Mouse (Mus musculus) macrophage (primary cell): ENCODE measurements at regions not wholly inside any gene's neighbourhood (a gene's known extent, or its start where the extent isn't known, plus 50 kb on each side); places are given as distances from the start of the nearest gene placed in this dataset.

Experiments used
- H3K27ac ChIP-seq: fragments of 350-480 bp; formaldehyde crosslinking; 2 replicates; pipeline ENCODE4 v1.9.0; 2021
- H3K36me3 ChIP-seq: fragments of 350-480 bp; formaldehyde crosslinking; 2 replicates; pipeline ENCODE4 v1.9.0; 2021; ENCODE audit errors: inconsistent target
- H3K4me3 ChIP-seq: fragments of 350-480 bp; formaldehyde crosslinking; 2 replicates; pipeline ENCODE4 v1.9.0; 2021; ENCODE audit errors: inconsistent target
- H3K79me2 ChIP-seq: fragments of 350-480 bp; formaldehyde crosslinking; 2 replicates; pipeline ENCODE4 v1.9.0; 2021; ENCODE audit errors: inconsistent target
- whole genome bisulfite sequencing: methylation state at CpG from one replicate; pipeline ENCODE4 v1.1.7; 2026; ENCODE audit warnings: inconsistent platforms; ENCODE audit not compliant: missing documents; 5-methylcytosine and 5-hydroxymethylcytosine counted together

DNA sequence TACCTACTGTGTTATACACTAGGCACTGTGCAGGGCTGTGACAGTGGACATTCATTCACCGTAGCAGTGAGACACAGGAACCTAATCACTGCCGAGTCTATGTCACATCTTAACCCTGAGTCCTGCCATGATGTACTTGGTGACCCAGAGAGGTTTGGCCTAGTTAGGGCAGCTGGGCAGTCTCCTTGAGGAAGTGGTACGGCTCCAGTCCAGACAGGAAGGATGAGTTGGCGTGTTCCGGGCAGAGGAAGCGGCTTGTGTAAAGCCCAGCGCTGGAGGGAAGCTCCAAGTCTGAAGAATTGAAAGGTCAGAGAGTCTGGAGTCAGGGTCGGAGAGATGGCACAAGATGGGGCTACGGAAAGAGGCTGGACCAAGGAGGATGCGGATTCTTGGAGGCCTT, 99.4 kb upstream of the Smim15 start:
- Histone ChIP-seq H3K36me3 (no peaks in the 10 kb centered on the region), H3K79me2 (no peaks in the 10 kb centered on the region), H3K27ac (peak overlapping the region; percentile 79), H3K4me3 (no peak overlapping the region)
- WGBS: 24% methylated on average over 9 of the region's 10 CpGs

DNA sequence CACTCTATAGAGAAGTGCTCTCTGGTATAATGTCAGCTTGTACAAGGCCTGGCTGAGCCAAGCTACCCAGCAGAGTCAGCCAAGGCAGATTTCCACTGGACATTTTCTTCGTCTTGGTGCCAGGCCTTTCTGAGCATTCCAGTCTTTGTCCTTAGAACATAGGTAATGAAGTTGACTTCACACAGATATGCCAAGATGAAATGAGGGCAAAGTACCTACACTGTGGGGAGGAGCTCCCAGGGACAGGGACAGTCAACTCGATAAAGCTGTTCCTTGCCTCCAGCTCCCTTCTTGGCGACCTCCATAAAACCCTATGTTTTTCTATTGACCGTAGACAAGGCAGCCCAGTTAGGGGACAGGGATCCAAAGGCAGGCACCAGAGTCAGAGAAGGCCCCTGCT, 101.3 kb upstream of the Smim15 start:
- H3K4me3 ChIP-seq: no peak overlapping the region
- no peaks in the 10 kb centered on the region for H3K79me2 ChIP-seq
- 96% methylated on average over 4 of the region's 4 CpGs for whole genome bisulfite sequencing
- no peaks in the 10 kb centered on the region for H3K36me3 ChIP-seq
- no peak overlapping the region for H3K27ac ChIP-seq

DNA sequence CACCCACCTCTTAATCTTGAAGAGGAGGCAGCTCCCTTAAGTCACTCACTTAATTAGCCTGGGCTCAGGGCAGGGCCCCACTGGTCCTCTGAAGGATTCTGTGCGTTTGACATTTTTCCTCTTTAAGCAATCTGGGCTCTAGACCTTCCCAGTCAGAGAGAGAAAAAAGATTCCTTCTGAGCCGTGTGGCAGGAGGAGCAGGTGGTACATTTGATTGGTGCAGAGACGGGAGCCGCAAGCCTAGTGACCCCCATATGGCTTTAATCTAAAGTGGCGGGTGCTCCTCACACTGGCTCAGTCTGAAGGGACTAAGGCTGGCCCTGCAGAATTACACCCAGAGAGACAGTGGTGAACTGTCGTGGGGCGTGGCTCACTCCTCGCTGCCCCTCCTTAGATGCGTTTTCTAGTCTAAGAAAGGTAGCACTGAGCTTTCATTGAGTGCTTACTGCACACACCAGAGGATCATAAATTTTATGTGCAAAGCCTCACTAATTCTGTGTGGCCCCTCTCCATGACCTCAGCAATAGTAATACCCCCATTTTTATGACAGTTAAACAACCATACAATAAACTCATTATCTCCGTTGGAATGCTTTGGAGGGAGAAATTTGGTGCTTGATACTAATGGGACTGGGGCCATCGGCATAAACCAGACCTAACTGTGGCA, 101.8 kb upstream of the Smim15 start:
- H3K36me3 ChIP-seq: no peaks in the 10 kb centered on the region
- no peaks in the 10 kb centered on the region for H3K79me2 ChIP-seq
- H3K27ac ChIP-seq: no peak overlapping the region
- no peak overlapping the region for H3K4me3 ChIP-seq
- WGBS: 94% methylated on average over 11 of the region's 11 CpGs

DNA sequence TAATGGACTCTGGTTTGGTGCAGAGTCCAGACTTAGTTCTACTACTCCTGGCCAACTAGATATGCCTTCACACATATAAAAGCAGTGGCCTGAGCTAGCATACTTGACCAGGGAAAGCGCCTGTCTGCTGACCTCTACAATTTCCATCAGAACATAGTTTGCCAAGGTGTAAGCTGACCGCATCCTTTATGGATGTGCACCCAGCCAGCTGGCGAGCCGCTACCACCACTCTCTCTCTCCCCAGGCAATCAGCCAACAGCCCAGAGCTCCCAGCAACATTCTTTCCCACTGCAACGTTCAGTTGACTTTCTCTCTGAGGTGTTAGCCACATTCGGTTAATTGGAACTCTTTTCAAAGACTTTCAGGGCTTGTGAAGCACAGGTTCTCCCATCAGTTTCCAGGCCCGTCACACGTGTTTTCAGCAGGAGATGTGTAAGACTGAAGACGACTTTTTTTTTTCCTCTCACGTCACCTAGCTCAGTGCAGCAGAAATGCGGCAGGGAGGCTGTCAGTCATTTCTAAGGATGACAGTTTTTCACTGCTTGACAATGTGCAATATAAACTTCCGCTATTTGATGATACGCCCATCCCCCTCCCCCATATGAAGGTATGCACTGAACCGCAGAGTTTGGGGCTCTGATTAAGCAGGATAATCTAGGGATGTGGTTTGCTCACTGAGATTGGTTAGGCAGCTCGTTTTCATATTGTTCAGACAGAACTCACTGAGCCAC, 104.2 kb upstream of the Smim15 start:
- H3K79me2 ChIP-seq: no peaks in the 10 kb centered on the region
- no peak overlapping the region for H3K4me3 ChIP-seq
- no peaks in the 10 kb centered on the region for H3K36me3 ChIP-seq
- 81% methylated on average over 15 of the region's 15 CpGs for WGBS
- H3K27ac ChIP-seq: no peak overlapping the region

DNA sequence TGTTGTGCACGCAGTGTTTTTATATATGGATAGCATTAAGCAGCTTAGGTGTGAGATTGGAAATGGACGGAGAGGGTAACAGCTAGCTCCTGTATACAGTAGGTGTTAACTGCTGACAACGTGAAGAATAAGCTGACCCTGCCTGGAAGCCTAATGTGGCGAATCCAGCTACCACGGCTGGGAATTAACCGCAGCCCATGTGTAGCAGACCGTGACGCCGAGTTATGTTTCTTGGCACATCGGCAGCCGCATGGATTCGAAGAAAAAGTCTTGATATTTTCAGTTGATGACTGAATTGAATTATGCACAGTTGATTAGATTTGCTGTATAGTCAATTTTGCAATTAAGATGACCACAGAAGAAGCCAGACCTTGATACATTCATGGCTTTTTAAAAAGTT, 108.6 kb upstream of the Smim15 start:
- 94% methylated on average over 12 of the region's 12 CpGs for WGBS
- no peak overlapping the region for H3K27ac ChIP-seq
- no peaks in the 10 kb centered on the region for H3K36me3 ChIP-seq
- H3K4me3 ChIP-seq: no peak overlapping the region
- H3K79me2 ChIP-seq: no peaks in the 10 kb centered on the region

GRCm38 (mm10) chr13:107934691-107935090, 109.6 kb upstream of the Smim15 start:
- no peak overlapping the region for H3K27ac ChIP-seq
- H3K36me3 ChIP-seq: no peaks in the 10 kb centered on the region
- no peaks in the 10 kb centered on the region for H3K79me2 ChIP-seq
- no peak overlapping the region for H3K4me3 ChIP-seq
- WGBS: 38% methylated on average over 11 of the region's 11 CpGs

DNA sequence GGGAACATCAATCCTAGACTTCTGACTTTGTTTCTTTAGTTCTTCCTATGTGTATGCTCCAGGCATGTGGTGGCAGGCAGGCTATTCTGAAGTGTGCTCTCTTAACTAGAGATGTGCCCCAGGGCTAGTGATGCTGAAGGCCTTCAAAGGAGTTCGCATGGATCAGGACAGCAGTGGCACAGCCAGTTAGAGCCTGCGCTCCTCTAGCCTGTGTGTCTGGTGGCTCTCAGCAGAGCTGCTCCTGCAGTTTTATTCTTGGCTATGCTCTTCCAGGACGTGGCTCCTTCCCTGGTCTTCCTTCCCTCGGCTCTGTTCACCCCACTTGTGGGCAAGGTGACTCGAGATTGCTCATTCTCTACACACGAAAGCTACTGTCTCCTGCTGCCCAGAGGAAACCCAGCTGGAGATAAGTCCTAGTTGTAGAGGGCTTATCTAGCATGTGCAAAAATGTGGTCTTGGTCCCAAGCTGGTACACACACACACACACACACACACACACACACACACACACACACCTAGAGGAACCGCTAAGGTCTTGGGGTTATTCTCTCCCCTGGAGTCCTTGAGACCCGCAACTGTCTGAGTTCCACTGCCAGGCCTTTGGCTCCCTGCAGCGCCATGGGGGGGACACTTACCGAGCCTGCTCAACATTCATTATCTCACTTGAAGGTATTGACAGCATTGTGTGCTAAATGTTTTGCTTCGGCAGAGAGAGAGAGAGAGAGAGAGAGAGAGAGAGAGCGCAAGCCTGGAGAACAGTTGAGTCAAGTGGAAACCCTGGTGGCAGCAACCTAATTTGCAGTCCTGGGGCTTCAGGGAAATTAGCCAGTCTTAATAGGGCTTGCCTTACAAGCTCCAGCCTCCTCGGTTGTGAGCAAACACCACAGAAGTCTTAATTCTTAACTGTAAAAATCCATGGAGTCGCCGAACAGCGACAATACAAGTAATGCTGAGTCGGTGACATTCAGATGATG, 110.4 kb upstream of the Smim15 start:
- Histone ChIP-seq H3K4me3 (no peak overlapping the region), H3K79me2 (no peaks in the 10 kb centered on the region), H3K36me3 (no peaks in the 10 kb centered on the region), H3K27ac (no peak overlapping the region)
- WGBS: 76% methylated on average over 17 of the region's 17 CpGs

- H3K79me2 ChIP-seq: no peaks in the 10 kb centered on the region
- H3K27ac ChIP-seq: no peak overlapping the region
- no peaks in the 10 kb centered on the region for H3K36me3 ChIP-seq
- 96% methylated on average over 12 of the region's 12 CpGs for WGBS
- no peak overlapping the region for H3K4me3 ChIP-seq
Observed at GRCm38 (mm10) chr13:107932423-107933032, 111.7 kb upstream of the Smim15 start.

DNA sequence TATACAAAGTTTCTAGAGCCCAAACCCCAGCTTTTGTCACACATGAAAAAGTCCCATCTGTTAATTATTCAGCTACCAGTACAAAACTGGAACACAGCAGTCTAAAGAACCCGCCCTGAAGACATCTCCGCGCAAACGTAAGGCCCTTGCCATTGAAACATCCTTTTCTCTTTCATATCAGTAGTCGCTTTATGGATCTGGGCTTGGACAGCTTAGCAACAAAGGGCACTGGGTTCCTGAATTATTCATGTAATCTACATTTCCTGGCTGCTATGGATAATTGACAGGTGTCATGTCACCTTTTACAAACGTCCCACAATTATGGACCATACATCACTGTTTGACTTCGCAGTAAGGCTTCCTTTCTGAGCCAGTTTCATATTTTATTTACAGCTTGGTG, 113.0 kb upstream of the Smim15 start:
- H3K79me2 ChIP-seq: no peaks in the 10 kb centered on the region

DNA sequence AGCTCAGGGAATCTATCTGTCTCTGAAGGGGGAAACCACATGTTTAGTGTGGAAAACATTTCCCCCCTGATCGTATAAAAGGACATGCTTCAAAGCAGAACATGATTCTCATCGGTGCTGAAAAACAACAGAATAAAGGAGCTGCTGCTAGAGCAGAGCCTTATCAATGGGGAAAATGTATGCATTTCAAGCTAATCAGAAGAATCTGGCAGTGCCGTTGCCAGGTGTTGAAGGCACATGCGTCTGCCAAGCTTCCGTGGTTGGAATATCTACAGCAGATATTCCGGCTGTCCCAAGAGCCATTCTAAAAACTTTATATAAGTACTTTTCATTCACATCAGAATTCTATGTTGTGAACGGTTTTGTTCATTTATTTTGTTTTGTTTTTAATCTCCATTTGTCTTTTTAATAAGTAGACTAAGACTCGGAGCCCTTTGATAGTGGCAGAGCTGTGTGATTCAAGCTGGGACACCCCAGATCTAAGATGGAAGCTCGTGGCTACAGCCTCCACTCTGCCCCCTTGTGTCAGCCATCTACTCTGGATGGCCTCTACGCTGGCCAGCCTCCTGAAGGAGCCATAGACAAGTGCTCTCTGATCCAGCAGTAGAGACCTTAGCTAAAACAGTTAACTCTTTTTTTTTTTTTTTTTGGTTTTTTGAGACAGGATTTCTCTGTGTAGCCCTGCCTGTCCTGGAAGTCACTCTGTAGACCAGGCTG, 116.6 kb upstream of the Smim15 start:
- H3K79me2 ChIP-seq: no peaks in the 10 kb centered on the region
- no peaks in the 10 kb centered on the region for H3K36me3 ChIP-seq
- H3K27ac ChIP-seq: no peak overlapping the region
- 86% methylated on average over 9 of the region's 10 CpGs for WGBS
- no peak overlapping the region for H3K4me3 ChIP-seq

More for the DNA sequence above, 113.0 kb upstream of the Smim15 start:
- Histone ChIP-seq H3K4me3 (no peak overlapping the region), H3K27ac (no peak overlapping the region), H3K36me3 (no peaks in the 10 kb centered on the region)
- 91% methylated on average over 7 of the region's 7 CpGs for WGBS

DNA sequence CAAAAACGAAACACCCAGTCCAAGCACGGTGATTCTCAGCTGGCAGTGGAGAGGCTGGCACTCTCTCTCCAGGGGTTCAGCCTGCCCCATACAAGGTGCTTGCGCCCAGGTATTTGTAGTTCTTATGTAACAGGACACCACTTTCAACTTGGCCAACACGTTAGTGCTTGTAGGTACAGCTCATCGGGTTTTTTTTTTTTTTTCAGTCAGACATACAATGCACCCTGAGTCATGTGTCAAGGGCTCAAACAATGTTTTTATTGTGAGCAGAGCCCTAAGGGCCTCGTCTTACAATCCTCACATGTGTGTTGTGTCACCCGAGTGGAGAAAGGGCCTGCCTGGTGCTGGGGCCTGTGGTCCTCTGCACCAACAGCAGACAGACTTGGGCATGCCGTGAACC, 118.8 kb upstream of the Smim15 start:
- WGBS: 95% methylated on average over 8 of the region's 8 CpGs

DNA sequence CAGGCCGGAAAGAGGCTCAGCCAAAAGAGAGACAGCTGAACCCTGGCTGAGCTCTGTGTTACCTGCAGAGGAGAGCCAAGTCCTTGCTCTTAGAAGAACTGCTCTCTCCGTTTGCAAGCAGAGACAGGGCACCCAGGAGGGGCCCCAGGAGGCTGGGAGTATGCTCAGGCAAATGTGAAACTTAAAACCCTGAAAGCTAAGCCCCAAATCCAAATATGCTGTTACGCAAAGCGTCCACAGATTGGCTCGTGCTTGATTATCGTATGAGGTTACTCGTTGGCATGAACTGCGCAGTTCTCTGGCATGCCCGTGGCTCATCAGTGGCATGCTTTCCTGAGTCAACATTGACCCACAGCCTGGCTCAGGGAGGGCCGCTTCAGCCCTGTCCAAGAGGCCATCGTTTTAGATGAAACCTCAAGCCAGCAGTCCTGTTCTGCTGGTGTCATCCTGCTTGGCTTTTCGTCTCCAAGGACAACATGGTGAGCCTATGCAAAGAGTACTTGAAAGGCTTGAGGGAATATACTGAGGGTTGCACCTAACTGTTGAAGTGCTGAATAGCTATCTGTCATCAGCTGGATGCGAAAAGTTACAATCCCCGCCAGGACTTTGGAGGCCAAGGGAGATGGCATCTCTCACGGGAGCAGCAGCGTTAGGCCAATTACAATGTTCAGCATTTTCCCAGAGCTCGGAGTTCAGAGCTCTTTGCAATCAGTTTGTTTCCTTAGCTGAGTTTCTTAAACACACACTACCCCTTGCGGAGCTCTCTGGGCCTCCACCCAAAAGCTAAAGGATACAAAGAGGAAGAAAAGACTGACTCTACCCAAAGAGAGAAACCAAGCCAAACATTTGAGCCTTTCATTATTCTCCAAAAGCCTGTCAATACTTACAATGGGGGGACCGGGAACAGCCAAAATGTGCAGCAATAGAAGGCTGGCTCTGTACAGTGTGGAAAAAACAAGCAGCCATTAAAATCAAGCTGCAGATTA, 120.8 kb upstream of the Smim15 start:
- WGBS: 91% methylated on average over 19 of the region's 19 CpGs
- no peaks in the 10 kb centered on the region for H3K36me3 ChIP-seq
- no peak overlapping the region for H3K4me3 ChIP-seq
- H3K79me2 ChIP-seq: no peaks in the 10 kb centered on the region
- no peak overlapping the region for H3K27ac ChIP-seq

More for the DNA sequence above, 118.8 kb upstream of the Smim15 start:
- no peaks in the 10 kb centered on the region for H3K79me2 ChIP-seq
- H3K4me3 ChIP-seq: no peak overlapping the region
- H3K27ac ChIP-seq: no peak overlapping the region
- no peaks in the 10 kb centered on the region for H3K36me3 ChIP-seq

DNA sequence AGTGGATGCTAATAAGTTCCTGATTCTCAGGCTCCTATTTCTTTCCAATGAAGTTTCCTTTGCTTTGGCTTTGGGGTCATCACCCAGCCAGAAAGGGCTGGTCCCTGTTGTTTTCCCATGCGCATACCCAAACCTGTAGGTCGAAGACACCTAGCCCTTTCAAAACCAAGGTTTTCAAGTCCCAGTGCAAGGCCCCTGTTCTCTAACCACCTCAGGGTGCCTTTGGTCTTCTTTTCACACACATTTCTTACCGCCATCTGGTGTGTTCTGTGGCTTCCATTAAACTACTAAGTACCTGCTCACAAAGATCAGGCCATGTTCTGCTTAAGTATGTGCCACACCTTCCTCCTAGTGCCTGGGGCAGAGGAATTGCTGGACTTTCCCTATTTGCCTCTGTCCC, 124.8 kb upstream of the Smim15 start:
- WGBS: 92% methylated on average over 3 of the region's 3 CpGs
- Histone ChIP-seq H3K27ac (no peak overlapping the region), H3K36me3 (no peaks in the 10 kb centered on the region)

More for the DNA sequence above, 124.8 kb upstream of the Smim15 start:
- Histone ChIP-seq H3K79me2 (no peaks in the 10 kb centered on the region), H3K4me3 (no peak overlapping the region)
